Mouse (Mus musculus): ENCODE results near the gene Glrb.

GRCm38 (mm10) chr3:80837583-80837982 lies 75.9 kb downstream of the Glrb start:
- TF ChIP-seq FLI1 (IDR thresholded peaks at IDR 0.05; ENCODE audit: low read length) (no peak), GATA1 (IDR thresholded peaks at IDR 0.05; ENCODE audit: borderline replicate concordance, low read length) (no peak)

Measured in megakaryocyte, embryonic 14.5 days (primary cell).